Mouse (Mus musculus) heart, embryonic 12.5 days (tissue): Measurements from ENCODE around the gene Zzz3. TPM values are rescaled to one million over a fixed set of nuclear protein-coding genes. Genes with fewer than 3 reads are reported as not detected.

Experiments
- ATAC-seq: fragments of 200-750 bp; cut with Nextera tagmentation; 2 replicates; pipeline ENCODE4 v1.8.0; 2017; ENCODE audit warnings: moderate TSS enrichment, moderate library complexity; ENCODE audit not compliant: insufficient number of reproducible peaks, low FRiP score
- H3K27ac ChIP-seq: fragments of 300-500 bp; sonication (generic); 2 replicates; pipeline ENCODE4 v1.5.1; 2016; ENCODE audit warnings: mild to moderate bottlenecking, moderate library complexity; ENCODE audit not compliant: poor library complexity, severe bottlenecking
- H3K27me3 ChIP-seq: fragments of 300-500 bp; sonication (generic); replicated peaks from 2 replicates; pipeline ENCODE4 v1.6.1; 2016; ENCODE audit warnings: mild to moderate bottlenecking, moderate library complexity
- H3K36me3 ChIP-seq: fragments of 300-500 bp; sonication (generic); 2 replicates; pipeline ENCODE4 v1.6.1; 2016; ENCODE audit warnings: mild to moderate bottlenecking, moderate library complexity
- H3K4me1 ChIP-seq: fragments of 300-500 bp; sonication (generic); replicated peaks from 2 replicates; pipeline ENCODE4 v1.6.1; 2016; ENCODE audit warnings: mild to moderate bottlenecking
- H3K4me2 ChIP-seq: fragments of 300-500 bp; sonication (generic); 2 replicates; pipeline ENCODE4 v1.6.1; 2016; ENCODE audit warnings: mild to moderate bottlenecking, moderate library complexity
- H3K4me3 ChIP-seq: fragments of 300-500 bp; sonication (generic); 2 replicates; pipeline ENCODE4 v1.5.1; 2016; ENCODE audit warnings: mild to moderate bottlenecking
- H3K9ac ChIP-seq: fragments of 300-500 bp; sonication (generic); 2 replicates; pipeline ENCODE4 v1.6.1; 2016; ENCODE audit warnings: mild to moderate bottlenecking, moderate library complexity
- H3K9me3 ChIP-seq: fragments of 300-500 bp; sonication (generic); replicated peaks from 2 replicates; pipeline ENCODE4 v1.6.1; 2016; ENCODE audit warnings: mild to moderate bottlenecking, moderate library complexity
- WGBS: fragments of 180-500 bp; shearing (Covaris S2); methylation state at CpG from one replicate; pipeline ENCODE4 v1.1.7; 2016; 5-methylcytosine and 5-hydroxymethylcytosine counted together
- polyA plus RNA-seq: library from polyadenylated mRNA; unstranded; fragments of >200 nt; fragmentation: Nextera tagmentation; extraction: Ambion mirVana; gene quantifications from 2 replicates; pipeline ENCODE4 v1.2.1, GENCODE M21; 2016

The Zzz3 gene
- polyA plus RNA-seq, 1 experiment from 2014 or later = 38.8 TPM

GRCm38 (mm10) chr3:152497084-152497483, 101.8 kb downstream of the Zzz3 start:
- Histone ChIP-seq H3K4me2 (no peak overlapping the region), H3K4me1 (peaks cover 53% of the 10 kb centered on the region), H3K27ac (no peak overlapping the region), H3K27me3 (peaks cover 19% of the 10 kb centered on the region), H3K36me3 (no peaks in the 10 kb centered on the region), H3K9me3 (no peaks in the 10 kb centered on the region), H3K4me3 (no peak overlapping the region), H3K9ac (no peak overlapping the region)
- no peak for ATAC-seq
- 57% methylated on average over 7 of the region's 7 CpGs for WGBS

GRCm38 (mm10) chr3:152497842-152498241, 102.6 kb downstream of the Zzz3 start:
- peaks cover 13% of the 10 kb centered on the region for H3K27me3 ChIP-seq
- WGBS = 70% methylated on average over 2 of the region's 2 CpGs
- H3K4me2 ChIP-seq = no peak overlapping the region
- H3K9ac ChIP-seq = no peak overlapping the region
- no peaks in the 10 kb centered on the region for H3K36me3 ChIP-seq
- no peak overlapping the region for H3K4me3 ChIP-seq
- peaks cover 46% of the 10 kb centered on the region for H3K4me1 ChIP-seq
- no peak overlapping the region for H3K27ac ChIP-seq
- no peaks in the 10 kb centered on the region for H3K9me3 ChIP-seq
- ATAC-seq = no peak

- Histone ChIP-seq H3K4me3 (no peak overlapping the region), H3K4me2 (no peak overlapping the region), H3K27ac (no peak overlapping the region), H3K9me3 (no peaks in the 10 kb centered on the region), H3K27me3 (peaks cover 13% of the 10 kb centered on the region), H3K36me3 (no peaks in the 10 kb centered on the region), H3K4me1 (peaks cover 36% of the 10 kb centered on the region), H3K9ac (no peak overlapping the region)
- no peak for ATAC-seq
- WGBS = 77% methylated on average over 2 of the region's 2 CpGs
Observed at GRCm38 (mm10) chr3:152498968-152499696, 103.9 kb downstream of the Zzz3 start.

GRCm38 (mm10) chr3:152507900-152508299, 112.6 kb downstream of the Zzz3 start:
- Histone ChIP-seq H3K4me2 (no peak overlapping the region), H3K9ac (no peak overlapping the region), H3K36me3 (no peaks in the 10 kb centered on the region), H3K4me1 (peaks cover 8% of the 10 kb centered on the region; the same call in 1 of the 2 replicates), H3K4me3 (no peak overlapping the region), H3K27ac (no peak overlapping the region), H3K27me3 (peaks cover 27% of the 10 kb centered on the region), H3K9me3 (peaks cover 4% of the 10 kb centered on the region; the same call in 1 of the 2 replicates)
- no peak for ATAC-seq
- WGBS = 70% methylated on average over 8 of the region's 8 CpGs

- Histone ChIP-seq H3K4me3 (no peak overlapping the region), H3K27me3 (peaks cover 28% of the 10 kb centered on the region), H3K4me2 (0 out of 2 replicates have a peak overlapping the region, but pooled peaks have one; percentile 23), H3K27ac (no peak overlapping the region), H3K9ac (no peak overlapping the region), H3K9me3 (peaks cover 4% of the 10 kb centered on the region; the same call in 1 of the 2 replicates), H3K36me3 (no peaks in the 10 kb centered on the region), H3K4me1 (peaks cover 8% of the 10 kb centered on the region; the same call in 1 of the 2 replicates)
- no peak for ATAC-seq
- WGBS = 57% methylated on average over 12 of the region's 12 CpGs
Observed at GRCm38 (mm10) chr3:152508419-152508993, 113.2 kb downstream of the Zzz3 start.

- 0 out of 2 replicates have a peak, but pooled peaks have one; percentile 20 for ATAC-seq
Observed at GRCm38 (mm10) chr3:152509268-152509667, 114.0 kb downstream of the Zzz3 start.

More at GRCm38 (mm10) chr3:152509268-152509667, 114.0 kb downstream of the Zzz3 start:
- Histone ChIP-seq H3K4me1 (peaks cover 11% of the 10 kb centered on the region), H3K36me3 (no peaks in the 10 kb centered on the region), H3K27me3 (peaks cover 35% of the 10 kb centered on the region), H3K9me3 (peaks cover 4% of the 10 kb centered on the region; the same call in 1 of the 2 replicates), H3K9ac (no peak overlapping the region), H3K27ac (no peak overlapping the region), H3K4me2 (no peak overlapping the region), H3K4me3 (no peak overlapping the region)
- 71% methylated on average over 7 of the region's 7 CpGs for WGBS

Other genes starting within 250 kb of the Zzz3 start
- 1.3 and 4.5 TPM in 2 replicates for gene Gipc2, start 229.2 kb upstream of the Zzz3 start, polyA plus RNA-seq
- gene Dnajb4, start 185.2 kb upstream of the Zzz3 start, polyA plus RNA-seq = 53.0 and 56.3 TPM in 2 replicates
- 142 and 146 TPM in 2 replicates for gene Fubp1, start 185.1 kb upstream of the Zzz3 start, polyA plus RNA-seq
- gene Nexn, start 129.1 kb upstream of the Zzz3 start, polyA plus RNA-seq = 226 and 246 TPM in 2 replicates
- gene Miga1, start 55.1 kb upstream of the Zzz3 start, polyA plus RNA-seq = 18.0 and 18.8 TPM in 2 replicates
- gene Usp33, start 49.0 kb upstream of the Zzz3 start, polyA plus RNA-seq = 37.7 and 38.1 TPM in 2 replicates